Comparison of ENCODE assay signal across 19 mouse cellular contexts in the genomic region with DNA sequence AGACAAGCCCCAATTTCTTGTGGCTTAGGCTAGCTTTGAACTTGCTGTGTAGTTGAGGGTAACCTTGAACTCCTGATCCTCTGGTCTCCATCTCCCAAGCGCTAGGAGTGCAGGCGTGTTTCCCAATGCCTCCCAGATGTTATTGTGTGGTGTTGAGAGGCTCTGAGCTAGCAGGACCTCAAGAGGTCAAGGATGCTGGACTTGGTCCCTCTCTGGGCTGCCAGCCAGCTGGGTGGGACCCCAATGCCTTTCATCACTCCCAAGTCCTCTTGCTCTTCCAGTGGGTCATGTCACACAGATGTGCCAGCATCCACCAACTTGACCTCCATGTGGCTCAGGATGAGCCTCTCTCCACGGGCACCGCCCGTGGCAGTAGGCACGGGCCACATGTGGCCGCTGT. TPM values are rescaled to one million over a fixed set of nuclear protein-coding genes. Genes with fewer than 3 reads are reported as not detected.
A peak's percentile ranks its signal among the peaks of the same experiment; 100 is the strongest.
DNase-seq lines count a peak whose midpoint lies in the region; ATAC-seq and TF ChIP-seq lines count a peak whose summit lies in the region.
"Had no signal": no experiment of that assay in that cellular context is flagged by ENCODE, and none has a peak within 500 bp of the region (broad histone marks: within the 10 kb centered on the region; RNA-seq: fewer than 3 reads in every experiment).

No protein-coding gene starts in this region.

- H3K4me2 ChIP-seq in liver, postnatal 0 days (ENCODE audit: low read depth, low read length), result no peak overlapping the region
- H3K4me2 ChIP-seq in heart, embryonic 13.5 days, result no peak overlapping the region
- no peak overlapping the region for H3K4me2 ChIP-seq in midbrain, embryonic 13.5 days (replicated peaks)
- H3K4me2 ChIP-seq: intestine, embryonic 15.5 days; liver, embryonic 13.5 days; midbrain, embryonic 11.5 days had no signal

- no peak for TF ChIP-seq CTCF in liver, postnatal 0 days (IDR thresholded peaks at IDR 0.05; ENCODE audit: low read depth)

- peak; percentile 35 for DNase-seq in liver, postnatal 0 days
- DNase-seq in liver, result no peak
- peak; percentile 78 to 79 for DNase-seq in adrenal gland, postnatal 36 days
- peak; percentile 38 for DNase-seq in lung, postnatal 14 days
- no peak for DNase-seq in left cerebral cortex, adult 11 months (ENCODE audit: low spot score)
- no peak for DNase-seq in kidney, postnatal 36 days
- DNase-seq: cerebellum, adult 2 months; embryo, embryonic 11 days; forebrain, postnatal 0 days; liver, embryonic 13.5 days; spleen, adult 18-20 months had no signal

- H3K9ac ChIP-seq in liver, postnatal 0 days (replicated peaks), result no peak overlapping the region
- H3K9ac ChIP-seq in heart, embryonic 13.5 days, result no peak overlapping the region
- H3K9ac ChIP-seq in midbrain, embryonic 13.5 days (replicated peaks), result no peak overlapping the region
- H3K9ac ChIP-seq: forebrain, postnatal 0 days; intestine, embryonic 15.5 days; liver, embryonic 13.5 days had no signal

- H3K4me1 ChIP-seq in liver, postnatal 0 days (ENCODE audit: insufficient read depth), result no peaks in the 10 kb centered on the region
- H3K4me1 ChIP-seq in heart, embryonic 13.5 days, result peaks cover 71% of the 10 kb centered on the region
- H3K4me1 ChIP-seq in midbrain, embryonic 13.5 days (replicated peaks), result peaks cover 4% of the 10 kb centered on the region; the same call in 1 of the 2 replicates
- H3K4me1 ChIP-seq: liver, embryonic 13.5 days had no signal

- 81% methylated on average over 7 of the region's 7 CpGs for WGBS in liver, postnatal 0 days (ENCODE audit: insufficient replicate concordance)
- WGBS in heart, embryonic 13.5 days, result 59% methylated on average over 7 of the region's 7 CpGs
- 93% methylated on average over 7 of the region's 7 CpGs for WGBS in midbrain, embryonic 13.5 days

- H3K27me3 ChIP-seq in liver, postnatal 0 days (ENCODE audit: insufficient read depth, low read length), result no peaks in the 10 kb centered on the region
- no peaks in the 10 kb centered on the region for H3K27me3 ChIP-seq in heart, embryonic 13.5 days (replicated peaks)
- H3K27me3 ChIP-seq in midbrain, embryonic 13.5 days, result 0 out of 2 replicates have a peak, but pooled peaks cover 8% of the 10 kb centered on the region
- H3K27me3 ChIP-seq: intestine, embryonic 15.5 days; liver, embryonic 13.5 days; Patski had no signal

- H3K36me3 ChIP-seq in liver, postnatal 0 days (replicated peaks; ENCODE audit: insufficient read depth, low read length), result no peaks in the 10 kb centered on the region
- no peaks in the 10 kb centered on the region for H3K36me3 ChIP-seq in heart, embryonic 13.5 days
- H3K36me3 ChIP-seq in midbrain, embryonic 13.5 days, result no peaks in the 10 kb centered on the region
- H3K36me3 ChIP-seq: intestine, embryonic 15.5 days; liver, embryonic 13.5 days had no signal

- no peak for TF ChIP-seq EP300 in liver, postnatal 0 days (IDR thresholded peaks at IDR 0.05; ENCODE audit: low read depth)

- no peaks in the 10 kb centered on the region for H3K9me3 ChIP-seq in liver, postnatal 0 days (ENCODE audit: low read length)
- H3K9me3 ChIP-seq in heart, embryonic 13.5 days, result no peaks in the 10 kb centered on the region
- H3K9me3 ChIP-seq in midbrain, embryonic 13.5 days, result no peaks in the 10 kb centered on the region
- H3K9me3 ChIP-seq: intestine, embryonic 15.5 days; liver, embryonic 13.5 days had no signal

- no peak overlapping the region for H3K27ac ChIP-seq in liver, postnatal 0 days (ENCODE audit: low read depth)
- peak overlapping the region; percentile 80 for H3K27ac ChIP-seq in heart, embryonic 13.5 days (replicated peaks)
- H3K27ac ChIP-seq in midbrain, embryonic 13.5 days, result no peak overlapping the region
- H3K27ac ChIP-seq: intestine, embryonic 15.5 days; liver, embryonic 13.5 days; stomach, postnatal 0 days had no signal

- H3K4me3 ChIP-seq in liver, postnatal 0 days (ENCODE audit: low read depth, low read length), result no peak overlapping the region
- H3K4me3 ChIP-seq in heart, embryonic 13.5 days, result no peak overlapping the region
- no peak overlapping the region for H3K4me3 ChIP-seq in midbrain, embryonic 13.5 days (replicated peaks)
- H3K4me3 ChIP-seq: erythroblast, embryonic 14.5 days; intestine, embryonic 15.5 days; liver, embryonic 13.5 days had no signal

- peak; percentile 61 for ATAC-seq in liver, postnatal 0 days
- no peak for ATAC-seq in heart, embryonic 13.5 days (ENCODE audit: extremely low read depth, insufficient number of reproducible peaks, low FRiP score, low TSS enrichment)
- ATAC-seq in midbrain, embryonic 13.5 days, result no peak
- ATAC-seq: forebrain, postnatal 0 days; Patski had no signal

RNA-seq across cellular contexts. Expression of a gene that starts 16.9 kb away (rescaled TPM):
- polyA plus RNA-seq in liver, postnatal 0 days (2015; fragmentation: Nextera tagmentation; extraction: Ambion mirVana), result 0.32 and 0.49 TPM in 2 replicates
- total RNA-seq in adrenal gland, postnatal 36 days (2021), result 10 to 100 TPM; 30.1 to 68.2 TPM
- 40.3 and 46.5 TPM in 2 replicates for polyA plus RNA-seq in heart, embryonic 13.5 days (2015; fragmentation: Nextera tagmentation; extraction: Ambion mirVana)
- polyA plus RNA-seq in midbrain, embryonic 13.5 days (2015; fragmentation: Nextera tagmentation; extraction: Ambion mirVana), result 9.1 and 12.6 TPM in 2 replicates
- polyA plus RNA-seq: erythroblast, embryonic 14.5 days had no signal

RNA-seq across cellular contexts. Expression of a gene that starts 54.3 kb away (rescaled TPM):
- polyA plus RNA-seq in liver, postnatal 0 days (2015; fragmentation: Nextera tagmentation; extraction: Ambion mirVana), result 0.07 and 0.09 TPM in 2 replicates
- total RNA-seq in adrenal gland, postnatal 36 days (2021), result not detected
- polyA plus RNA-seq in heart, embryonic 13.5 days (2015; fragmentation: Nextera tagmentation; extraction: Ambion mirVana), result 0.11 and 0.23 TPM in 2 replicates
- polyA plus RNA-seq in midbrain, embryonic 13.5 days (2015; fragmentation: Nextera tagmentation; extraction: Ambion mirVana), result 0.53 and 0.61 TPM in 2 replicates
- total RNA-seq: layer of hippocampus, adult 18-20 months had no signal

Comparison
In these comparisons a context has a peak if more than half of its experiments do, and no peak if none do; other contexts are left out.
1. DNase-seq: peak in liver, postnatal 0 days (single experiment), adrenal gland, postnatal 36 days (2 of 2) and lung, postnatal 14 days (single experiment); none in liver (single experiment), left cerebral cortex, adult 11 months (single experiment) and kidney, postnatal 36 days (0 of 2).